Mouse (Mus musculus): ENCODE data around the gene Papss1.

- TF ChIP-seq CTCF (IDR thresholded peaks at IDR 0.05; ENCODE audit: low read depth, low read length) (no peak), POLR2A (IDR thresholded peaks at IDR 0.05; ENCODE audit: borderline replicate concordance, low read depth, low read length) (no peak)
Measured at GRCm38 (mm10) chr3:131594361-131594760, 29.8 kb downstream of the Papss1 start.
